Mouse (Mus musculus) spleen, postnatal 4 days (tissue): ENCODE measurements at regions not wholly inside any gene's neighbourhood (a gene's known extent, or its start where the extent isn't known, plus 50 kb on each side); places are given as distances from the start of the nearest gene placed in this dataset.

ENCODE experiments used
- DNase-seq, 2 experiments: peaks; one replicate each; pipeline ENCODE4 v3.0.0; 2022; ENCODE audit warnings: low spot score in 2 of 2

DNA sequence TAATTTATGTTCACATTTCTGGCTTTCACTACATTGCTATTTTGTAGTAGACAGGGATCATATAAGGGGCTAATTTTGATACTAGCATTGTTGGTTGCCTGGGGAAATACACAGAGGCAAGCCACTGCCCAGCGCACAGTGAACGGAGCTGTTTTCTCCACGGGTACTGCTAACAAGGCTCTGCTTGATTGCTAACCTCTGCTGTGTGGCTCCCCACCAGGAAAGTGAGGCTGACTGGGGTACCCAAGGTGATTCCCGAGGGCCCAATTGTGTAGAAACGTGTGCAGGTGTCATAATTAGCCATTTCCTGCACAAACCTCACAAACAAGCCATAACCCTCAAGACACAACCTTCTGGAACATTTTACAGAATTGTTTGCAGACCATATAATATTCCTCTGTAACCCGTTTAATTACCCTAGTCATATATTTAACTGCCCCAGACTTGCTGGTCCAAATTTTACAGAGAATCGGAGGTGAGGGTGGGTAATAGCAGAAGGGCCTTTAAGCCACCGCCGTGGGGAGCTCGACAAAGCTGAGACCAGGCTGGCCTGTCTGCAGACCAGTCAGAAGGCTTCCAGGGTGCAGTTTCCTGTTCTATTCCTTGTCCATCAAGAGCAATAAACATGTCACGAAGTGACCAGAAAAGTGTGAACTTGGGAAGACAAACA lies 170.9 kb downstream of the Fam169b start:
- no peak for DNase-seq

DNA sequence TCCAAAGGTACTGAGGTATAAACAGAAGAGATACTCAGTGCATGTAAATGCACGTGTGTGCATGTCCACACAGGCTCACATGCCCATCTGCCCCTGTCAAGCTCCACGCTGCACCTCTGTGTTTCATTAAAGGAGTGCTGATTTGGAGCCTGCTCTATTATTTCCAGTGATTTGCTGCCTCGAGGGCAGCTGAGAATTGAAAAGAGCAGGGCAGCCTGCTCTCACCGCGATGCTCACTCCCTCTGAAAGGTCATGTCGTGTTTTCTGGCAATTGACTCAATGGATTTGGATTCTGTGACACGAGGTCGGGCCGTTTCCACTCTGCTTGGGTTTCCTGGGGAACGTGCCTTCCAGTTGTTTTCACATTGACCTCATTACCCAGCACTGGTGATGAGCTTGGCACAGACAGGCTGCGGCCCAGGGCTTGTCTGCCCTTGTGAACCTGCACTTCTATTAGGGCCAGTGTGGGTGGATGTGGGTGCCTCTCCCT lies 167.1 kb downstream of the Fam169b start:
- DNase-seq = no peak

DNA sequence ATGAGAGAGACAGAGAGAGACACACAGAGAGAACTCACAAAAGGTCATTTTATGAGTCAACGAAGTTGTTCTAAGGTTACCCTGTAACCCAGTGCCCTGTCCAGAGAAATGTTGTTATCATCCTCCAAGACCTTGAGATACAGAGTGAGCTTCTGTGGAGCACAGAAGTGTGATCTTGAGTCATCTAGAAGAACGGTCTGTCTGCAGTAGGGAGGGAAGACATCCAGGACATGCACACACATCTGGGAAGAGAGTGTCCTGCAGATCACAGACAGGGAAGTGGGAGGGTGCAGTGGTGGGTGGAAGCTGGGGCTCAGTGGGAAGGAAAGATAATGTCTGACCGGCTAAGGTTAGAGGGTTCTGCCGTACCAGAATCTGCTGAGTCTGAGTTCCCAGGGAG lies 155.3 kb downstream of the Fam169b start:
- DNase-seq = no peak

DNA sequence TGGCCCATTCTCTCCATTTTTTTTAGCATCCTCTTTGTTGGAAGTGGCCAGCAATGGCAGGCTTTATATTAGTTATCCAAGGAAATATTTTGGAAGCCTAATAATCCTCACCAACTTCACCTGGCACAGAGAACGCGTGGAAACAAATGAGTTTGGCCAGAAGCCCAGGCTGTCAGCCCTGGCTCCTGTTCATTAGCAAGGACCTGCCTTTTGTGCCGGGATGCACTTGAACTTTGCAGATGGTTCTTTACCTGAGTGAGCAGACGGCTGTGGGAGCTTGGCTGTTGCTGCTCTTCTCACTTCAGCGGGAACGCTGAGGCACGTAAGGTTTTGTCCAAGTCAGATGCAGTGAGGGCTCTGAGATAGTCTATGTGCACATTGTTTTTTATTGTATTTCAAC lies 142.3 kb downstream of the Fam169b start:
- DNase-seq = no peak

DNA sequence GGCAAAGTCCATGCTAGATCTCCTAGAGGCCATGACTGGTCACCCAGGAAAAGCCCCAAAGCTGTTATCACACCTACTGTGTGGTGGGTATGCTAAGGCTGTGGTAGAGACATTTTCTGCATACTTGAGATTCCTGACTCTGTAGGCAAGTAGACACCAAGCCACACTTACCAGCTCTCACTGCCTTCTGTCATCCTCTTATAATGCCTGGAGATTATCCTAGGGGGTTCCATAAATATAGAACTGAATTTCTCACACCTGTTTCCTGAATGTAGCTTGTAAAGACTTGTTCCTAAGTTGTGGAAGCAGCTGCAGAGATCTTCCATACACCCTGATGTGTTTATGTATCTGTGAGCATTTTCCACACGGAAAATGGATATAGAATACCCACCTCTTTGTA lies 139.1 kb downstream of the Fam169b start:
- DNase-seq = no peak
